ENCODE assay signal across 38 mouse cellular contexts in the genomic region with DNA sequence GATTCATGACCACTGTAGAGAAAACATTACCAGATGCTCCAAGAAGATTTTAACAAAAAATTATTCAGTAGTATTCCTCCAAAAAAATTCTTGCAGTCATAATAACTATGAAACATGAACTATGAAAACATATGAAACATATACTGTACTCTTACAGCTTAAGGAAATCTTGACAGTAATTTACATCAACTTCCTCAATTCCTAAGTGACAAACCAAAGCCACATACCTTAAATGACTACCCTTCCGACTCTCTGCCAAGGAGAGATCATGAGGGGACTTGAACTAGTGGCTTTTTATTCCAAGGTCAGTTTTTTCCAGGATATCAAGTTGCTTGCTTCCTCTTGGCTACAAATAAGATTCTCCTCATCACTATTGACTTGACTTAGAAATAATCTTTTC. TPM values are rescaled to one million over a fixed set of nuclear protein-coding genes. Genes with fewer than 3 reads are reported as not detected.
"Had no signal": no experiment of that assay in that cellular context is flagged by ENCODE, and none has a peak within 500 bp of the region (broad histone marks: within the 10 kb centered on the region; RNA-seq: fewer than 3 reads in every experiment).

No protein-coding gene starts in this region.

- H3K9ac ChIP-seq: heart, embryonic 12.5 days; heart, embryonic 13.5 days; heart, embryonic 15.5 days; hindbrain, embryonic 12.5 days; hindbrain, embryonic 13.5 days; hindbrain, embryonic 14.5 days; hindbrain, embryonic 15.5 days; intestine, embryonic 15.5 days; kidney, embryonic 15.5 days had no signal

- H3K27me3 ChIP-seq: heart, embryonic 12.5 days; heart, embryonic 13.5 days; heart, embryonic 15.5 days; hindbrain, embryonic 12.5 days; hindbrain, embryonic 13.5 days; hindbrain, embryonic 15.5 days; intestine, embryonic 15.5 days; kidney, embryonic 15.5 days had no signal

- DNase-seq: heart, postnatal 10 days; heart, postnatal 14 days; heart, postnatal 36 days; heart, postnatal 4 days; kidney, adult 11 months; kidney, adult 18-20 months; kidney, adult 8-10 months; kidney, adult 9 months; kidney, postnatal 10 days; kidney, postnatal 14 days; kidney, postnatal 25 days; kidney, postnatal 36 days; kidney, postnatal 4 days; layer of hippocampus, adult 9-11 months; layer of hippocampus, postnatal 36 days had no signal

- H3K27ac ChIP-seq: heart, embryonic 10.5 days; heart, embryonic 13.5 days; heart, embryonic 15.5 days; hindbrain, embryonic 10.5 days; hindbrain, embryonic 12.5 days; hindbrain, embryonic 13.5 days; hindbrain, embryonic 14.5 days; hindbrain, embryonic 15.5 days; hindbrain, postnatal 0 days; intestine, embryonic 15.5 days; kidney, embryonic 15.5 days; kidney, postnatal 0 days; layer of hippocampus, adult 2 months; left cerebral cortex, adult 2 months had no signal

- ATAC-seq: hindbrain, embryonic 16.5 days; hindbrain, postnatal 0 days; inflammation-experienced regulatory T-cells, adult 6 months; intestine, embryonic 15.5 days; intestine, embryonic 16.5 days; intestine, postnatal 0 days had no signal

- H3K36me3 ChIP-seq: heart, embryonic 10.5 days; heart, embryonic 12.5 days; heart, embryonic 13.5 days; heart, embryonic 15.5 days; hindbrain, embryonic 10.5 days; hindbrain, embryonic 12.5 days; hindbrain, embryonic 13.5 days; hindbrain, embryonic 15.5 days; intestine, embryonic 15.5 days; kidney, embryonic 15.5 days had no signal

- H3K9me3 ChIP-seq: heart, embryonic 10.5 days; heart, embryonic 12.5 days; heart, embryonic 13.5 days; heart, embryonic 15.5 days; hindbrain, embryonic 10.5 days; hindbrain, embryonic 12.5 days; hindbrain, embryonic 13.5 days; hindbrain, embryonic 15.5 days; intestine, embryonic 15.5 days; kidney, embryonic 15.5 days had no signal

- H3K4me3 ChIP-seq: heart, embryonic 10.5 days; heart, embryonic 12.5 days; heart, embryonic 13.5 days; heart, embryonic 15.5 days; hindbrain, embryonic 10.5 days; hindbrain, embryonic 12.5 days; hindbrain, embryonic 13.5 days; hindbrain, embryonic 15.5 days; intestine, embryonic 15.5 days; kidney, embryonic 15.5 days; layer of hippocampus, adult 2 months; left cerebral cortex, adult 2 months had no signal

- H3K4me2 ChIP-seq: heart, embryonic 11.5 days; heart, embryonic 12.5 days; heart, embryonic 13.5 days; heart, embryonic 15.5 days; hindbrain, embryonic 12.5 days; hindbrain, embryonic 13.5 days; hindbrain, embryonic 14.5 days; hindbrain, embryonic 15.5 days; intestine, embryonic 15.5 days; kidney, embryonic 15.5 days had no signal

- H3K4me1 ChIP-seq: heart, embryonic 10.5 days; heart, embryonic 12.5 days; heart, embryonic 15.5 days; hindbrain, embryonic 10.5 days; hindbrain, embryonic 12.5 days; hindbrain, embryonic 13.5 days had no signal

RNA-seq across cellular contexts. Expression of gene Col19a1, which starts 39.7 kb away (rescaled TPM):
- total RNA-seq: heart, postnatal 4 days had no signal
- polyA plus RNA-seq: heart, embryonic 13.5 days; heart, embryonic 14.5 days; kidney, embryonic 14.5 days; large intestine, adult 2 months had no signal
